Mouse (Mus musculus) adipocyte (in vitro differentiated cells): Measurements from ENCODE around the gene Ccdc24.

Experiments used
- DNase-seq: peaks from one replicate; pipeline ENCODE4 v3.0.0-alpha.2; 2016; ENCODE audit warnings: low spot score

Ccdc24 gene

DNA sequence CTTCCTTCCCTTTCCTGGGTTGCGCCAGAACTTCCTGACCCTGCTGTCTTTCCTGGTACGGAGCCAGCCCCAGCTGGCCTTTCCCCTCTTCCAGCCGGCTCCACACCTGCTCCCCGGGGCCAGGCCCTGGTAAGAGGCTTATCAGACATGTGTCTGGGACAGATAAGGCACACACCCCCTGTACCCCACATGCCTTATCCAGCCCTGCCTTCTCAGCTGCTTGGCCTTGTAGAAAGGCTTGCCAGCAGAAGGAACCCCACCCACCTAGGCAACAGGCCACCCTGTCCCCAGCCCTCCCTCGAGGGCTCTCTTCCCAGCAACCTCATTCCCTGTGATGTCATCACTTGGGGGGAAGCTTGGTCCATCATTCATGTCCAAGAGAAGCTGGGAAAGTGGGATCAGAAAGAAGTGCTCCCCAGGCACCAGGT is 42.2 kb downstream of the Ccdc24 start:
- no peak for DNase-seq

DNA sequence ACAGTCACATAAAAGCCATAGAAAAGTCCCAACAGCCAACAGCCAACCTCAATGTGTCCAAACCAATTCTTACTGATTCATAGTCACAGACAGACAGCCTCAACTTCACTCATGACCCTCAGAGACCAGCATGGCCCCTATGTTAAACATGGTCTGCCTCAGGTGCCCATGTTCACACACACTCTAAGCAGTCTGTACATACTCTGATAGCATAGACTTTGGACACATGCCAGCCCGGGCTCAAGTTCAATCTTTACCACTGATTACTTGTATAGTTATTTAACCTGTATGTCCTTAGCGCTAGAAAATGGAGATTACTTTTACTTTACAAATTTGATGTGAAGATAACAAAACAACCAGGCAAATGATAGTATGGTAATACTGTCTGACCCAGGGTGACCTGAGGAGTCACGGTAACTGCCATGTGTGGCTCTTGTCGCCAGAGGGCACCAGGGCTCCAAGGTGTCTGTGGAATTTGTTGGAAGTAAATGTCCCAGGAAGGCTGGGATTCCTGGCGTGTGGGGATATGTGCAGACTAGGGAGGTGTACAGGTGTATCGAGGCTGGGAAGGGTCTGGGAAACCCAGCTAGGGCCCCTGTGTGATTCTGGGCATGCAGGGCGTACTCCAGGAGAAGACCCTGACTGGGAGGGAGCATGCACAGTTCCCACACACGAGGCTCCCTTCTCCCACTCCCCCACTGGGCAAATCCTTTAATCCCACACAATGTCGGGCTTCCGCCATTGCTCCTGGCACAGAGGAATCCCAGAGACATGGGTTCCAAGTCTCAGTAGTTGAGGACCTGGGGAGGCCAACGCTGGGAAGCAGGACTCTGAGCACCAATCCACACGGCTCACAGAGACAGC is 42.9 kb downstream of the Ccdc24 start:
- DNase-seq: peak; percentile 82

DNA sequence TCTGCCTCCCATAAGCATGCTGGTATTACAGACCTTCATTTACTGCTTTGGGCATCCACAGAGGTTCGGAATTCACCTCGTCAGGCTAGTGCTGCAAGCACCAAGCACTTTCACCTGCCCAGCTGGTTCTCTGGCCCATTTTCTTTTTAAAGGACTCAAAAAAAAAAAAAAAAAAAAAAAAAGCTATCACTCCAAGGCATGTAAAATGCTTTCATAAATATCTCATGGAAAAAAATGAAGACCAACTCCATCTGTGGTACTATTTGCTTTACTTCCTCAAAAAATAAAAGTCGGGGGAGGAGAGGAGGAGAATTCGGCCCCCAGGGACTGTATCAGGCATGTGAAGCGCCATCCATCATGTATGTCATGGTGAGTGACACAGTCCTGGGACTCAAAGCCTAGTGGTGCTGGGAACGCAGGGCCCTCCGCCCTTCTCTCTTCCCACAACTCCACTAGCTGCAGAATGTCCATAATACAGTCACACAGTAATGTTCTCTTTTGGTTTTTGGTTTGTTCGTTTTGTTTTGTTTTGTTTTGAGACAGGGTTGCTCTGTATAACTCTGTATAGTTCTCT is 43.7 kb downstream of the Ccdc24 start:
- no peak for DNase-seq

DNA sequence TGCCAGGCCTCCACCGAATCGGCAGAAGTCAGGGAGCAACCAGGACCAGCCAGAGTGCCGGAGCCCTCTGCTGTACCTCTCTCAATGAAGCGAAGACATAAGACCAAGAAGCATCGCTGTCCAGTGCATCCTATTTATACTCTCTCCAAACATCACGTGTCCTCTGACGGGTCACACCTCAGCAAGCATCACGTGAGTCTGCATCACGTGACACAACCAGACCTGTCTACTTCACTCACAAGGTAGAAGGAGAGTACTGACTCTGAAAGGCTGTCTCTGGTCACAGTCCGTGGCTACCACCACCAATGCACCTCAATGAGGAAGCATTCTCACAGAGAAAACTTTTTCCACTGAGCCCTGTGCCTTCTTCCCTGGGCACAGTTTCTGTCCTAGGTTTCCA is 54.3 kb downstream of the Ccdc24 start:
- no peak for DNase-seq

DNA sequence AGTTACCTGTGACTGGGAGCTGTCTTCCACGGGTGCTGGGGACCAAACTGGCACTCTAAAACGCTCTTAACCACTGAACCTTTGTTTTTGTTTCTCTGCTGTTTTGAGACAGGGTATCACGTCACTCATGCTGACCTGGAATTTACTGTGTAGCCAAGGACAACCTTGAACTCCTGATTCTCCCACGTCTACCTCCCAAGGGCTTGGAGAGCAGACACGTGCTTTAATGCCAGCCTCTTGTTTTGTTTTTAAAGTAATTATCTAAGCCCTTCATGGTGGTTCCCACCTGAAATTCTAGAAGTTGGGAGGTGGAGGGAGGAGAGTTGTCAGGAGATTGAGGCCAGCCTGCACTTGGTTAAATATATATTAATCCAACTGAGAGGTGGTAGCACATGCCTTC is 55.6 kb downstream of the Ccdc24 start:
- no peak for DNase-seq
